Mouse (Mus musculus): ENCODE data around the gene Hoxa4. TPM values are rescaled to one million over a fixed set of nuclear protein-coding genes. Genes with fewer than 3 reads are reported as not detected.

Hoxa4 gene
- total RNA-seq, 2 experiments from 2014 or later = 0.41 TPM; not detected in 1

DNA sequence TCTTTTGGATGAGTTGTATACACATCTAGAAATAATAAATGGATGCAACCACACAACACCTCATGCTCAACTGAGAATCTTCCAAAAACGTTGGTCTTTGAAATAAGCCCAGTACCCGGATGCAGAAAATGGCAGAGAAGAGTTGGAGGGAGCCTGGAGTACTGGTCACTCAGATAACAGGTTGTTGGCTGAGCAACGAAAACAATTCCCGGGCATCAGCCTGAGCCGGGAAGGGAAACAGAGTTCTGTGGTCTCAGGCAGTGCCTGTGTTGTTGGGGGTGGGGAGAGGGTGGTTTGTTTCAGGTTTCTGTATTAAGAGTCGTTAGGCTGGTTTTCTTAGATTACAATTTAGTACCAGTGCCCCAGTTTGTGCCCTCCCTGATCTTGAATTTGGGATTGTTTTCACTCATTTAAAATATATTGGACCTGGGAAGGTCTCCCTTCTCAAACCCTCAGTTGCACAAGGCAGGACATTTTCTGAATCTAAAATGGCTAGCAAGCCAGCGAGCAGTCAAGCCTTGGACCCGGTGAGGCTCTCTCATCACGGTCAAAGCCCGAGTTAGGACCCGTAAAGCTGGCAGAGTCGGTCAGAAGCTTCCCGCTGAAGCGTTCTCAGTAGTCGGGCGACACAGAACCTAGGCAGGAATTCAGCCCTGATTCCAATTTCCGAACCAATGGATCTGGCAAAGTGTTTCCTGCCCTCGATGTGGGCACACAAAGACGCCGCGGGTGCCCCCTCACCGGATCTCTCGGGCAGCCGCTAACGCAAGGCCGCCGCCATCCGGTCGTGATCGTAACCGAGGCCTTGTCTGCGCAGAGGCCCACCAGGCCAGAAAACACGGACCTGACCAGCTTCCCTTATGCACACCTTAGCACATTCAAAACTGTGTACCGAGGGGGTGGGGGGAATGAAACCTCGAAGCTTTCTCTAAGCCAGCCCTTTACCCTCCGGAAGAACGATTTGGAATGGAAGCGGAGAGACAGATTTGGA, 37.2 kb upstream of the Hoxa4 start:
- DNase-seq = peak in 1 of 2 experiments; percentile 31

DNA sequence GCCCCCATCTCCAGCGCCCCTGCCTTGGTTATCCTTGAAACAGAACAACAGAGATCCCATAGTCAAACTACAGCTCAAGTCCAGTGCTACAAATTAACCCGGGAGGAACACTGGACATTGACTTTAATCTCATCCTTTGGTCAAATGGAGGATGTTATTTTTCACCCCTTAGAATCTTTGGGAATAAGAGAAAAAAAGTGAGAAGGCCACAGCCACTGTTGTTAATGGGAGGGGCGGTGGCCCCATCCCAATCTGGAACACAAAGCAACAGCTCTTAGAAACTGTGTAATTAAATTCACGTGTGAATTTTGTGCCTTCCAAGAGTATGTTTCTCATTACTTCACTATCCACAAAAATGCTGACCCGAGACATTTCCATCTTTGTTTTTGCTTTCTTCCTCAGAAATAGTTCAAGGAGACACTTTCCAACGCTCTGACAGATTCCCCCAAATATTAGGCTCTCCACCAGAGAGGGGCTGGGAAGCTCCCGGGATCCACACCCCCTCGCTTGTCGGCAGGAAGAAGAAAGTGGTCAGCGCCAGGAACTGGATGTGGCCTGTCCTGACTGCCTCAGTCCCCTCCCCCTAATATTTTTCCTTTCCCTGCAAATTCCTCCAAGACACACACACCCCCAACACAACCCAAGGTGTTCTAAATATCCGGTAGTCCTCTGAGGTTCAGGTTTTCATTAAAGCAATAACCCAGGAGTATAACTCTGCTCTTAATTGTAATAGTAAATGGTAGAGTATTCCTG, 36.1 kb upstream of the Hoxa4 start:
- DNase-seq = no peak

- no peak for DNase-seq
Observed at GRCm38 (mm10) chr6:52226569-52227257, 35.2 kb upstream of the Hoxa4 start.

GRCm38 (mm10) chr6:52225612-52226568, 34.3 kb upstream of the Hoxa4 start:
- DNase-seq = peak in 1 of 2 experiments; percentile 26

- no peak for DNase-seq
Observed at GRCm38 (mm10) chr6:52224895-52225611, 33.5 kb upstream of the Hoxa4 start.

DNA sequence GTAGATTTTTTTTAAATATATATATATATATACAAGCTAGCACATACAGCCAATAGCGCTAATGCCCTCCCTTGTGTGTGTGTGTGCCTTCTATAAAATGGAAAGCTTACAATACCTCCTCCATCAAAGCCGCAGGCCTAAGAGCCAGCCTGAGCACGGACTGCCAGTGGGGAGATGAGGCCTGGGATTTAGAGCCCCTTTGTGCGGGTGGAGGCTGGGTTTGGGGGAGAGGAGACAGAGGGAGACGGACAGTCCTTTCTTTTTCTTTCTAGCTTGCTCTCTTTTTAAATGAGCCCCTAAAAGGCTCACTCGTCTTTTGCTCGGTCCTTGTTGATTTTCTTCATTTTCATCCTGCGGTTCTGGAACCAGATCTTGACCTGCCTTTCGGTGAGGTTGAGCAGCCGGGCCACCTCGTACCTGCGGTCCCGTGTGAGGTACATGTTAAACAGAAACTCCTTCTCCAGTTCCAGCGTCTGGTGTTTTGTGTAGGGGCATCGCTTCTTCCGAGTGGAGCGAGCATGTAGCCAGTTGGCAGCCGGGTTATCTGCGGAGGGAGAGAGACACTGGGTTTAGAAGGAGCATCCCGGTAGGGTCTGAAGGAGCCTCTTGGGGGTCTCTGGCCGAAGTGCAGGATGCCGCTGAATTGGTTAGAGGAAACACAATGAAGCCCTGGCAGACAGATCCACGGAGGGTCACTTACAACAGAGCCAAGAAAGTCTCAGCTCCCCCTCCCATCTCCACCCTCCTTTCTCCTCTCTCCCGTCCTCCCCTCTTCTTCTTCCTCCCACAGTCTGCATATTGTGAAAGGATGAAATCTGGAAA, 32.6 kb upstream of the Hoxa4 start:
- peak in 1 of 2 experiments; percentile 23 for DNase-seq

DNA sequence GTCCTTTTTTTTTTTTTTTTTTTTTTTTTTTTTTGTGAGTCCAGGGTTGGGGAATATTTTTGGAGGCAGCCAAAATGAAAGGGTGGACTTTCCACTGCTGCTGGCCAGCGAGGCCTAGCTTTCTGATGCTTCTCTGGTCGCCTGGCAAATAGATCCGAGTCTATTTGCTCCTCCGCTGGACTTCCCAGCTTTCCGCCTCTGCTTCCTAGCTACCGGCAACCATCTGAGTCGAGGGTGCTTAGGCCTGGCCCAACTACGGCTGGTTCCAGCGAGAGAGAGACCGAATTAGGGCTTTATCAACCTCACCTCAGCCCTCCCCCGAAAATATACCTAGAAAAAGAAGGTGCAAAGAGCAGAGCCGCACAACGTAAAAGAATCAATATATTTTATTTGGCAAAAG, 31.2 kb upstream of the Hoxa4 start:
- DNase-seq = no peak

DNA sequence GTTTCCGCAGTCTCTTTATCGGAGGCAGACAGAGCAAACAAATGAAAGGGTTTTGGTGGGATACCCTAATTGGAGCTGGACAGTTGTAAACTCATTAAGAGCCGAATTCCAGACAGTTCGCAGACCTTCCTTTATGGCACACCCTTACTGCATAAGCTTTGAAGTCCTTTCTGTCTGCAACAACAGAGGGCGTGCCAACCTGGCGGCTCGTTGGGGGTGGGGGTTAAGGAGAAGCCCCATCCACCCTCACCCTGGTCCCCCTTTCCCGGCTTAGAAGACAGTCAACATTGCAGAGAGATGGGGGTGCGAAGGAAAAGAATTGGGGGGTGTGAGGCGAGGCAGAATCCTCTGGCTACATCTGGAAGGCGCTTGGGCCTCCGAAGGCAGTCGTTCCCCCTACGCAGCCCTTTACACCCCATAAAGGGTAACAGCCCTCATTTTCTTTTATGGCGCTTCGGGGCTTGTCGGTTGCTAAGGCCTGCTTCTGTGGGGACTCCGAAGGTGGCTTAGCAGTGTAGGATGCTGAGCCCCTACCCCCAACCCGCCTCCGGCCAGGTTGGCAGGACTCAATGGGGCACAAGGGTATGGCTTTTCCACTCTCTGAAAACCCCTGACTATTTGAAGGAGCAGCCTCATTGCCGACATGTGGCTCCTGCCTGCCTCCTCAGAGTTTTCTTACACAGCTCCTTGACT, 30.6 kb upstream of the Hoxa4 start:
- DNase-seq = no peak

DNA sequence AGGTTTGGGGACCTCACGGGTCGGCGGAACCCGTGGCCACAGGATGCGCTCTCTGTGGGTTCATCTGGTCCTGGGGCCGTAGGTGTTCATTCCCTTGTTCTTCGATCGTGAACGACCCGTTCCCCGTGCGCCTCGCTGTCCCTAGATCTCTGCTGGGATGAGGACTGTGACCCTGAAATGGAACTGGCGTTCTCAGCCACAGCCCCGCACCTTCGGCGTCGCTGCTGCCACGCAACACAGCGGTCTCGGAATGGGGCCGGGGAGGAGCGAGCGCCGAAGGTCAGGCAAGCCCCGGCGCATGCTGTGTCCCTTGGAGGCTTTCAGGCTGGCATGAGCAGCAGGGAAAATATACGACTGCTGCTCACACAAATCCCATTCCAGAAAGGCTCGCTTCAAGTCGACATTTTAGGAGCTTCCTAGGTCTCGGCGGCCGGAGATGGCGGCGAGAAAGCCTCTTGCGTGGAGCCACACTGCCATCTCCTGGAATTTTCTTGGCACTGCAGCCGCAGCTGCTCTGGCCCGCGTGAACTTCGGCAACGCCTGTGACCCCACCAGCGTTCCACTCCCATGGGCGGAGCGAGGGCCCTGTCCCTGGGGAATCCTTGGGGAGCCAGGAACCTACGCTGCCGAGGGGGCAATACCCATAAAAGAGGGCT, 29.9 kb upstream of the Hoxa4 start, which contains the start of gene Hoxa7:
Hoxa7 (minus strand) TSS at position 518 of the 656 bp plus-strand sequence.
- peak; percentile 84 to 90 for DNase-seq

- DNase-seq = peak in 1 of 2 experiments; percentile 23
Observed at GRCm38 (mm10) chr6:52220865-52221310, 29.3 kb upstream of the Hoxa4 start.

DNA sequence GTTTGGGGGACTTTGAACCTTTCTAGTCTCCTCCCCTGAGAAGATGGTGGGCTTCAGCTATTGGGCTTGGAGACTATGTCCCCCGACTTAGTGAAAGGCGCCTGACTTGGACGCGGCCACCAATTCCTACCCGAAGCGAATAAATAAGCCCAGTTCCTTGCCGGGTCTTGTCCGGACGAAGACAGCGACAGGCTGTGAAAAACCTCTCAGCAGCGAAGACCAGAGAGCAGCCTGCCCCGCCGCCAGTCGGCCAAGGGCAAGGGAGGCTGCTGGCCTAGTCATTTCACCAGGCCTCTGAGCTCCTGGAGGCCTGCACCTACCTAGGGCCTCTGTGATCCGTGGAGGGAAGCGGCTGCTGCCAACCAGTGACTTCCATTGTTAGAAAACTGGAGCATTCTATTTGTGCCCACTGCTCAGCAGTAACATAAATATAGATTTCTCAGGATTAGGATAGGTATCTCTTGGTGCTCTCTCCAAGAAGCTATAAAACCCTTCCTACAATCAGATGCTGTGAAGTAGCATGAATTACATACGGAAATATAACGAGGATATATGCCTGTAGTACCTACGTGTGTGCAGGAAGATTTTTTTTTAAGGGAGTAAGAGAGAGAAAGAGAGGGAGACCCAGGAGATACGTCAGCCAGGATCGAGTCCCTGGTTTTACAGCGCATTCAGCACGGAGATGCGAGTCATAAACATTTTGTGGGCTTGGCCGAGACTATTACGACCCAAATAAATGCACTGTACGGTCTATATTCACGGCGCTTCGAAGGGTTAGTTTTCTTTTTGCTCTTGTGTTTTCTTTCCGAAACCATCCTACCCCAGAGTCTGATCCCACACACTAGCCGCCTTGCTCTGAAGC, 28.7 kb upstream of the Hoxa4 start:
- DNase-seq = no peak

- DNase-seq = no peak
Observed at GRCm38 (mm10) chr6:52219234-52219942, 27.8 kb upstream of the Hoxa4 start.

- no peak for DNase-seq
Observed at GRCm38 (mm10) chr6:52218643-52219215, 27.2 kb upstream of the Hoxa4 start.

DNA sequence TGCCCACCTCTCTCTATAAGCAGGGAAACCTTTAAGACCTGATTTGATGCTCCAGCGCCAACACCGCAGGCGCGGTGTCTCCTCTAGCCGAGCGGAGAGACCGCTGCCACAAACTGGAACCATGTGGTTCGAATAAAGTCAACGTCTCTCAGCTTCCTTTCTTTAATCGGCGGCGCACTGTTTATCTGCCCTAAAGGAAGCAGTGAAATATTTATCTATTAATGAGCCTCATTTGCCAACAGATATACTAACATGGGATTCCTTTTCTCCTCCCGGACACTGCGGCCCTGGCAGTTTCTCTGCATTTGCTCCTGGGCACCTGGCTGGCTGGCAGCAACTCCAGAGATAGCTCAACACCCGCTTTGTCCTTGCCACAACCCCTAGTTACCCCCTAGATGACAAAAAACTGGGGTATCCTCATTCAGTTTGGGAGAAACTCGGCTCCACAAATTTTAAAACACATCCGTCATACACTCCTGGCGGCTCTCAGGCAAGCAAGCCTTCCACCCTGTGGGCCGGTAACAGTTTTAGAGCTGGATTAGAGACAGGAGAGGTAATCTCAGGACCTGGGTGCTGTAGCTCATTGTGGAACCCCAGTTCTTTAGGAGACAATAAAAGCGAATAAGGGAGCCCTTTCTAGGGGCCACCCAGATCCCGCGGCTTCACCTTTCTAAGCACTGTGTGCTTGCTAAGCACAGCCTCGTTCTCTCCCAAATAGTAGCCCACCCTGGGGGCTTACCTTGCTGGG, 26.5 kb upstream of the Hoxa4 start:
- DNase-seq = peak in 1 of 2 experiments; percentile 23

DNA sequence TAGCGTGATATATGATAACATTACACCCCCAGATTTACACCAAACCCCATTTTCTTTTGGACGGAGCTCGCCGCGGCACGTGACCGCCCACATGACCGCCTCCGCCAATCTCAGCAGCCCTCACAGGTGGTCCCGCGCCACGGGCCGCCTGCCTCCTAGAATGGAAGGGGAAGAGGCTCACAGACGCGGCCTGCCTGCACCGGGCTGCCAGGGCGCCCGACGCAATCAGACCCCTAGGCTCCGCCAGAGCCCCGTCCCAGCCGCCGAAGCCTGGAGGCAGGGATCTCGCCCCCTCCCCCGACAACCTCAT, 25.9 kb upstream of the Hoxa4 start:
- DNase-seq = peak in 1 of 2 experiments; percentile 38
